Mouse (Mus musculus) MEL-GATA-1-ER (cell line): ENCODE data around the gene Shc4.
A peak's percentile ranks its signal among the peaks of the same experiment; 100 is the strongest.

Experiments used
- DNase-seq: peaks from one replicate; pipeline ENCODE4 v3.0.0-alpha.2; 2012; ENCODE audit warnings: low read depth; ENCODE audit errors: extremely low read depth

Shc4 gene

GRCm38 (mm10) chr2:125724086-125724430, at the start of gene Shc4:
TSS of gene Shc4 (minus strand) at chr2:125724148.
- DNase-seq, result peak; percentile 7

DNA sequence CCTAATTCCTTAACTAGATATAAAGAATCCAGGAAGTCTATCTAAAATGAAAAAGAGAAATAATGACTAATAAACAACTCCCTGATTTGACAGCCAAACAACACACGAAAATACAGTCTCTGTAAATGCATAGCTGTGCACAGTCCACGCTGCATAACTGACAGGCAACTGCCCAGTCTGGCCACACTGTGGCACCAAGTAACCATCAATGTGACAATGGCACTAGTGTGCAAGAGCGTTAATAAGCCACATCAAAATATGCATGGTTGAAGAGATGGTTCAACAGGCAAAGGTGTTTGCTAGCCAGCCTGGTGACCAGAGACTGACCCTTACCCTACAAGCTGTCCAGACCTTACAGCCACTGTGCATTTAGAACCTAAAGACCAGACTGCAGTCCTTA, 41.1 kb upstream of the Shc4 start:
- DNase-seq, result no peak

DNA sequence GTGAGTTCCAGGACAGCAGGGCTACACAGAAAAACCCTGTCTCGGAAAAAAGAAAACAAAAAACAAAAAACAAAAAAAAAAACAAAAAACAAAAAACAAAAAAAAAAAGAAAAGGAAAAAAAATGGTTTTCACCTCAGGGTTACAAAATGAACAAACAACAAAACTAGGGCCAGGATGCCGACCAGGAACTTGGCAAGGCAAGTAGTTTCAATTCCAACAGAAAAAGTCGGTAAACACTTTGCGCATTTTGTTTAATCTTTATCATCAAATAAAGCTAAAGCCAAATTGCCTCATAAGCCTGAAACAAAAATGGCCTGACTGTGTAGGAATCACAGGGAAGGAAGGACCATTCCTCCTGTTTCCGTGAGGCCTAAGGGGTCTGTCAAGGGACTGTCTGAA, 40.6 kb upstream of the Shc4 start:
- no peak for DNase-seq

DNA sequence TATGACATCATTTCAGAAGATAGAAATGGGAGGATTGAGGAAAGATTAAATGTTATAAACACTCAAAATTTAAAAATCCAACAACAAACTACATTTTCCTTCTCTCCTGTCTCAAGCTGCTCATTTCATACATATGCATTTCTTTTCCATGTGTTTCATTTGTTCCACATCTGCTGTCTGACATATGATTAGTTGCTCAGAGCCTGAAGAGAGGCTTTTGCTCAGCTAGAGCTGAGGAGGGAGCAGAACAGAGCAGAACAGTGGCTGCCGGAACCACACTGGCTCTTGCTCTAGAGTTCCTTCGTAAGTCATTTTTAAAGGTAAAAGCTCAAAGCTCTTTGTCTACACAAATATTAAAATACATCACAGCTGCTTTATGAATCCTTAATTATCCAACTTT, 25.4 kb upstream of the Shc4 start:
- DNase-seq, result no peak

GRCm38 (mm10) chr2:125739338-125739737, 15.4 kb upstream of the Shc4 start:
- DNase-seq, result no peak

DNA sequence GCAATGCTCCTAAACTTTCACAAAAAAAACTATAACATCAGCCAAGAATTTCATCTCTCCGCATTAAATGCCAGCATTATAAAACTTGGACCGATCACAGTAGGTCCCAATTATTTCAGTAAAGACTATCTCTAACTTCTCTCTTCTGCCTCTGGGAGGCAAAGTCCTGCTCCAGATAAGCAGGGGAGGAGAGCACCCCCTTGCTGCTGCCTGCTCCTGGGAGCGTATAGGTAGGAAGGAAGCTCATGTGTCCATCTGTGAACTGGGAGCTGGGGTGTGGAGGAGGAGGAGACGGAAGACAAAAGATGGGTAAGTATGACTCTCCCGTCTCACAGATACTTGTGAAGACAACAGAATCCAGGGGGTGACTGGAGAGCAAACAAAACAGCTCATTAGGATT, 14.8 kb upstream of the Shc4 start:
- no peak for DNase-seq

DNA sequence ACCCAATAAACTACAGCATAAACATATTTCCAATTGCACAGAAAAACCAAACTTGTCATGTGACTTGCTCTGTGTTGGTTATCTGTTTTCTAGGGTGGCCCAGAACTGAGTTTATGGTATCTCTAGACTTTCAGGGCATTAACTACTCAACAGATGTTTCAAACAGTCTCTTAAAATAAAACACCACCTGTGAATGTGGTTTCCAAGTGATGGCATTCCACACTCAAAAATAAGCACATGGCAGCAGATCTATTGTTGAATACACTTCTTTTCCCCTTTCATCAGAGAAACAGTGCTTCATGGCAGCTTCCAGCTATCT, 12.0 kb upstream of the Shc4 start:
- DNase-seq, result no peak

- no peak for DNase-seq
Observed at GRCm38 (mm10) chr2:125735333-125736024, 11.5 kb upstream of the Shc4 start.

GRCm38 (mm10) chr2:125734741-125735140, 10.8 kb upstream of the Shc4 start:
- DNase-seq, result no peak

DNA sequence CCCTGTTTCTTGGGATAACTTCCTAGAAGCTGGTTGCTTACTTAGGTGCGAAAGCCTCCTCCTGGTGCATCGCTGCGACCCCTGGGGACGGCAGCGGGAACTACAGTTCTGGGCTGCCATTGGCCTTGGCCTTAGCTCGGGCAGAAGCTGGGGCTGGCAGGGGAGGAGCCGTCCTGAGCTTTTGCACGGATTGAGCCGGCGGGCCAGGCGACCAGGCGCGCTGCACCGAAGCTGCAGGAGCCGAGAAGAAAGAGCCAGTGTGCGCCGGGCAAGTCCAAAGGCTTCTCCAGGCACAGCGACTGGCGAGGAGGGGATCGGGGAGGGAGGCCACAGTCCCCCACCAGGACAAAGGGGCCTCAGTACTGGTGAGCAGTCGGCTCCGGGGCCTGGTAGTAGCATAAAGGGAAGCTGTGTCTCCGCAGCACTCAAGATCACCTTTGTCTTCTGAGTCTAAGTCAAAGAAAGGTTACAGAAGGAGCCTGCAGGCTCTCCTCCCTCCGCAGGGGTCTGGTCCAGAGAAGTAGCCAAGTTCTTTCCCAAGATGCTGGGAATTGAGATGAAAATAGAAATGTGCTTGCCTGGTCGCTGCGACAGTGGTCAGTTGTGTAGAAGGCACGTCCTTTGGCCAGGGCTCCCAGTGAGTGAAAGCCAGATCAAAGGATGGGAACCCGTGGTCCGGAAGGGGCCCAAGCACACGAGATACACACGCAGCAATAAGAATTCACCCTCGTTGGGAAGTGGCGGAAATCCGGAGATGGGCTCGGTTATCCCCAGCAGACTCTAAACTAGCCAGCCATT, 8.0 kb upstream of the Shc4 start:
- DNase-seq, result peak; percentile 41

GRCm38 (mm10) chr2:125724546-125725114, 682 bp upstream of the Shc4 start:
- no peak for DNase-seq

DNA sequence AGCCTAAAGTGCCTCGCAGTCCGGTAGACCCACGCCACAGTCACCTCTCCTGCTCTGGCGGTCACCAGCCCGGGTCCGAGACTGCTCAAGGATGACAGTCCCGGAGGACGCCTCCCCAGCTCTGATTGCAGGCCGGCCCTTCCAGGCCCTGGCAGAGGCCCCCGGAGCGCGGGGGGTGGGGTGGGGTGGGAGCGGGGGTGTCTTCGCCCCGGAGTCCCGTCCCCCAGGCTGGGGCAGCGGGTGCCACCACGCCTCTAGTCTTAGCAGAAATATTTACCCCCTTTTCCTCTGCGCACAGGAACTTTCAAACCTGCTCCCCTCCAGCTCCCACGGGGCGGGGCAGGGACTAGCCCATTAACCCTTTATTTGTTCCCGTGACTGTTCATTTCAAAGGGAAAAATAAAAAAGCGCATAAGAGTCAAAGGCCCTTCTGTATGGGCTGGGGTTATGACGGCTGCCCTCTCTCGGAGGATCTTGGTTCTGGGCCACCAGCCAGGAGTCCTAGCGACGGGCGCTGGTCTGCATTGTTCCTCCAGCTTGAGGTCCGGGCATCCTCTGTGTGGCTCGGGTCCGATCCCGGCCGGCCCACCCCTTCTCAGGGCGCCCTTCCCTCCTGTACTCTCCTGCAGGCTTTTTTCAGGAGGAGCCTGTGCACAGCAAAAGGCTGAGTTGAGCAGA, 401 bp downstream of the Shc4 start:
- no peak for DNase-seq

DNA sequence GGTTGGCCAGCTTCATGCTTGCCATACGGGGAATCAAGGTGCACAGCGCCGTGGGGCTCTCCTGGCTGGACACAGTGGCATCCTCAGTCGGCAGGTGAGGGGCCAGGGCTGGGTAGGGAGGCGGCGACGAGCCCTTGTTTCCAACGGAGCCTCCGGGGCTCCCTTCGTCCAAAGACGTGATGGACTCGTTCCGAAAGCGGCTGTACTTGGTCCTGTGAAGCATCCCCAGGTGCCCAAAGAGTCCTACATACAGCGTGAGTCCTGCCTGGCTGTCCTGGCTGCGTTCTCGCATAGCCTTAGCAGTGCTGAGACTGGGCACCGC, 901 bp downstream of the Shc4 start:
- DNase-seq, result no peak

DNA sequence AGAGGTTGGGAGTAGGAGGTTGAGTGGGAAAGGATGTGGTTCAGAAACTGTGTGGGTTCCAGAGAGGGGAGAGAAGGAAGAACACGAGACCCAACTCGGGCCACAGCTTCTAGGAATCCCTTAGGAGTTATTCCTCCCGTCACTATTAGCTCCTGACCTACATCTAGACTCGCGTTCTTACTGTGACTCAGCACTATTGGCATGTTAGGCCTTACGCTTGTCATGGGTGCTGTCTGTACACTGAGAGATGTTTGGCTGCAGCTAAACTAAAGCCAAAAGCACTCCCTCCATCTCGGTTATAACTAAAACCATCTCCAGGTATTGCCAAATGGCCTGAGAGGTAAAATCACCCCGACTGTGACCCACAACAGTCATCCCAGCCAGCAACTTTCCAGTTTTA, 7.3 kb downstream of the Shc4 start:
- no peak for DNase-seq

- no peak for DNase-seq
Observed at GRCm38 (mm10) chr2:125706510-125706921, 17.4 kb downstream of the Shc4 start.

GRCm38 (mm10) chr2:125704907-125705631, 18.9 kb downstream of the Shc4 start:
- no peak for DNase-seq

- no peak for DNase-seq
Observed at GRCm38 (mm10) chr2:125702851-125703250, 21.1 kb downstream of the Shc4 start.

- no peak for DNase-seq
Observed at GRCm38 (mm10) chr2:125701606-125702005, 22.3 kb downstream of the Shc4 start.

GRCm38 (mm10) chr2:125696219-125696618, 27.7 kb downstream of the Shc4 start:
- no peak for DNase-seq

GRCm38 (mm10) chr2:125694798-125695197, 29.1 kb downstream of the Shc4 start:
- DNase-seq, result no peak

DNA sequence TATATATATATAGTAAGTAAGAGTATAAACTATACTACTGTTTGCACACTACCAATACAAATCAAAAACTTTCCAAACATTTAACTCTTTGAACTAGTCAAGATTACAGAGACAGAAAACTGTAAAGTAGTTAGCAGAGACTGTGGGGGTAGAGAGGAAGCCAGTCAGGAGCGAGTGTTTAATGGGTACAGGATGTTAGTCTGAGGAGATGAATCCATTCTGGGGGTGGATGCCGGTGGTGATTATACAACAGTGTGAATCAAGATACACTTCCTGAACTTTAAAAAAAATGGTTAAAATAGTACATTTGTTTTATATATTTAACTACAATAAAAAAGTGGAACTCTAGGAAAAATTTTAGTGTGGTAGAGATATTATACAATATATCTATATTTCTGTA, 31.9 kb downstream of the Shc4 start:
- DNase-seq, result no peak
